Mouse (Mus musculus) left cerebral cortex, postnatal 4 days (tissue): ENCODE data around the gene C1ql1. TPM values are rescaled to one million over a fixed set of nuclear protein-coding genes. Genes with fewer than 3 reads are reported as not detected.
"Not testable (repeated sequence)": the region's sequence is repeated elsewhere in the genome, so short reads cannot be mapped to it uniquely, and the experiment has no call there.

ENCODE experiments used
- DNase-seq: peaks from one replicate; pipeline ENCODE4 v3.0.0-alpha.2; 2022
- intact Hi-C: fragments of 180-260 bp; cut with DNase I; formaldehyde crosslinking; loops from one replicate; pipeline ENCODE4 v1.15.1; 2025
- total RNA-seq, 2 experiments: library from RNA; stranded (reverse); gene quantifications; 2 replicates each; pipeline ENCODE4 v1.2.3; 2021

The C1ql1 gene
- total RNA-seq: 10 to 100 TPM; 10.9 to 12.7 TPM

GRCm38 (mm10) chr11:102946265-102946991 is at the start of gene C1ql1:
Gene C1ql1, minus strand, starts transcription at chr11:102946688.
- peak; percentile 92 for DNase-seq
- intact Hi-C loops: no loop called here

GRCm38 (mm10) chr11:102994952-102995351 is 48.5 kb upstream of the C1ql1 start:
- DNase-seq: no peak
- intact Hi-C loops: no loop called here

GRCm38 (mm10) chr11:102993420-102994029 is 47.0 kb upstream of the C1ql1 start:
- no peak for DNase-seq
- intact Hi-C loops: loop anchor here (2.0 kb wide), 2 partner anchors 93 to 101 kb away; partner anchors contain the start of gene Gfap

GRCm38 (mm10) chr11:102992940-102993339 is 46.5 kb upstream of the C1ql1 start:
- peak; percentile 87 for DNase-seq
- intact Hi-C loops: loop anchor here (2.0 kb wide), 2 partner anchors 92 to 100 kb away; partner anchors contain the start of gene Gfap

GRCm38 (mm10) chr11:102991681-102992080 is 45.2 kb upstream of the C1ql1 start:
- intact Hi-C loops: loop anchor here (2.0 kb wide), 2 partner anchors 91 to 99 kb away; partner anchors contain the start of gene Gfap
- no peak for DNase-seq

GRCm38 (mm10) chr11:102990152-102990663 is 43.7 kb upstream of the C1ql1 start:
- peak; percentile 37 for DNase-seq
- intact Hi-C loops: no loop called here

- intact Hi-C loops: no loop called here
- DNase-seq: no peak
These were observed 43.2 kb upstream of the C1ql1 start for GRCm38 (mm10) chr11:102989641-102990151.

GRCm38 (mm10) chr11:102985160-102985559 is 38.7 kb upstream of the C1ql1 start:
- intact Hi-C loops: no loop called here
- no peak for DNase-seq

- intact Hi-C loops: no loop called here
- DNase-seq: peak; percentile 57
These were observed 38.1 kb upstream of the C1ql1 start for GRCm38 (mm10) chr11:102984615-102985014.

GRCm38 (mm10) chr11:102984086-102984485 is 37.6 kb upstream of the C1ql1 start:
- peak; percentile 67 for DNase-seq

GRCm38 (mm10) chr11:102981151-102981890 is 34.8 kb upstream of the C1ql1 start:
- DNase-seq: no peak
- intact Hi-C loops: no loop called here

More at GRCm38 (mm10) chr11:102984086-102984485, 37.6 kb upstream of the C1ql1 start:
- intact Hi-C loops: no loop called here

- peak; percentile 57 for DNase-seq
- intact Hi-C loops: no loop called here
These were observed 31.7 kb upstream of the C1ql1 start for GRCm38 (mm10) chr11:102978052-102978666.

- intact Hi-C loops, DNase-seq: not testable (repeated sequence)
These were observed 29.5 kb upstream of the C1ql1 start for GRCm38 (mm10) chr11:102975966-102976365.

GRCm38 (mm10) chr11:102972326-102972725 is 25.8 kb upstream of the C1ql1 start:
- no peak for DNase-seq
- intact Hi-C loops: no loop called here

- intact Hi-C loops: no loop called here
- DNase-seq: peak; percentile 75
These were observed 25.1 kb upstream of the C1ql1 start for GRCm38 (mm10) chr11:102971604-102972003.

GRCm38 (mm10) chr11:102964547-102965091 is 18.1 kb upstream of the C1ql1 start:
- intact Hi-C loops: no loop called here
- DNase-seq: no peak

- DNase-seq: no peak
- intact Hi-C loops: no loop called here
These were observed 17.5 kb upstream of the C1ql1 start for GRCm38 (mm10) chr11:102963855-102964546.

- intact Hi-C loops: no loop called here
- DNase-seq: no peak
These were observed 16.9 kb upstream of the C1ql1 start for GRCm38 (mm10) chr11:102963246-102963854.

GRCm38 (mm10) chr11:102962861-102963245 is 16.4 kb upstream of the C1ql1 start:
- intact Hi-C loops: no loop called here
- DNase-seq: no peak
